Mouse (Mus musculus) cerebellum, postnatal 4 days (tissue): Measurements from ENCODE around the gene Slc39a10.

ENCODE experiments used
- DNase-seq, 2 experiments: peaks; one replicate each; pipeline ENCODE4 v3.0.0; 2022; ENCODE audit warnings: low spot score in 2 of 2, mixed read lengths in 1 of 2

Gene Slc39a10

DNA sequence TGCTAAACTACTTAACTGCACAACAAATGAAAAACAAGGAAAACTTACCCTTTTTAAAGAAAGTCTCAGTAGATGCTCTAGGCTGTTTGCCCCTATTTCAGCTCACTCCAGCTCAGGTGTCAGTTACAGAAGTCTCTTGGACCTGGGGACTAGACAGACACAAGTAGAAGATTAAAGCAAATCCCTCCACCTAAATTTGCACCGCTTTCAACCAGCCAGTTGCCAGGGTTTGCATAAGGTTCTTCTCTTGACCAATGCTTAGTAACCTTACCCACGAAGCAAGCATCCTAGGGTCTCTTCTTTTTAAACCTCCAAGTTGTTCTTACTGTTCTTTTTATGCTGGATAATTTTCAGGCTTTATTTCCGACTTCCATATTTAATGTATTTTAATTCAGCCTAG, at the start of gene Slc39a10:
Slc39a10 (minus strand) TSS at position 101 of the 400 bp plus-strand sequence.
- no peak for DNase-seq

- DNase-seq, result no peak
These were observed 46.6 kb upstream of the Slc39a10 start for GRCm38 (mm10) chr1:46939295-46939694.

GRCm38 (mm10) chr1:46937641-46938040, 45.0 kb upstream of the Slc39a10 start:
- DNase-seq, result no peak

DNA sequence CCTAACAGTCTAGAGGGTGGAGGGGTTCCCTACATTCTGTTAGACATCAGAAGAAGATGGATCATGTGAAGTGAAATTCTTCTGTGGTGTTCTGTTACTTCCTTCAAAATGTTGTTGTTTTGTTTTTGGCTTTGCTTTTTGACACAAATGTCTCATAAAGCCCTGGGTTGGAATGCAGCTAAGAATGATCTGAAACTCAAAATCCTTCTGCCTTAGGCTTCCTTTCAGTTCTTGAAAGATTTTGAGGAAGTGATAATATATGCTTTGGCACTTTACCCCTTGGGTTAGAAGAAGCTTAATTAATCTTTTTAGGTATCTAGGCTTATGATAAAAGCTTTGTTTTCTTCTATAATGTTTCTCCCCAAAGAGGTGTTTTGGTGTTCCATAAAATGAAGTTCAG, 34.5 kb upstream of the Slc39a10 start:
- no peak for DNase-seq

DNA sequence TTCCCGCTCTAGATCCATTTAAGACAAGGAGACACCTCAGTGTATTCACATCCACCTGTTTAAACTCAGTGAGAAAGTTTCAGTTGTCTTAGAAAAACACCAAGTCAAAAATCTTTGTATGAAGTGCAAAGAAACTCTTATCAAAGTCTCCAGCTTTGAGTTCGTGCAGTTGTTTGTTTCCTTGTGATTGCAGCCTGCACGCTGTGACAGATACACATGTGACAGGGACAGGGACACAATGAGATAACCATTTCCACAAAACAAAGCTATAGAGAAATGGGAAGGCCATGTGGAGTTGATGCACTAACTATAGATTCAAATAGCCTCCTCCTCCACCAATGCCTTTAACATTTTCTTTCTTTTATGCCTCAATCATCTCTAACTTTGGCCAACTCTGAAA, 33.6 kb upstream of the Slc39a10 start:
- DNase-seq, result no peak

GRCm38 (mm10) chr1:46924992-46925391, 32.3 kb upstream of the Slc39a10 start:
- DNase-seq, result no peak

GRCm38 (mm10) chr1:46922904-46923303, 30.3 kb upstream of the Slc39a10 start:
- DNase-seq, result no peak

DNA sequence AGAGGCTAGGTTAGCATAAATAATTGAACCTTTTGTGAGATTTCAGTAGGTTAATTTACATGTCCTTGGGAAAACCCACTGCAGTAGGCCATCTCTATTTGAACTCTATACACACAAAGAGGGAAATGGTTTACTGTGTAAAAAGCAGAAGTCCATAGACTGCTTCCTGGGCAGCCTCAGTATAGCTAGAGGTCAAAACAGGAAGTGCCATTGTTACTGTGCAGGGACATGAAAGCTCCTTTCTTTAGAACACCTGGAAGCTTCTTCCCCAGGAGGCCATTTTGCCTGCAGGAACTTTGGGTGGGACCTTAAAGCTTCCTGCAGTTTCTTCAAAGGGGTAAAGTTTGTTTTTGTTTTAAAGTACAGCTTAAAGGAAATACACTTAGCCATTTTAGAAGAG, 29.0 kb upstream of the Slc39a10 start:
- no peak for DNase-seq

- no peak for DNase-seq
These were observed 23.6 kb upstream of the Slc39a10 start for GRCm38 (mm10) chr1:46916237-46916636.

GRCm38 (mm10) chr1:46914349-46914748, 21.7 kb upstream of the Slc39a10 start:
- no peak for DNase-seq

GRCm38 (mm10) chr1:46912506-46913156, 20.0 kb upstream of the Slc39a10 start:
- DNase-seq, result no peak

DNA sequence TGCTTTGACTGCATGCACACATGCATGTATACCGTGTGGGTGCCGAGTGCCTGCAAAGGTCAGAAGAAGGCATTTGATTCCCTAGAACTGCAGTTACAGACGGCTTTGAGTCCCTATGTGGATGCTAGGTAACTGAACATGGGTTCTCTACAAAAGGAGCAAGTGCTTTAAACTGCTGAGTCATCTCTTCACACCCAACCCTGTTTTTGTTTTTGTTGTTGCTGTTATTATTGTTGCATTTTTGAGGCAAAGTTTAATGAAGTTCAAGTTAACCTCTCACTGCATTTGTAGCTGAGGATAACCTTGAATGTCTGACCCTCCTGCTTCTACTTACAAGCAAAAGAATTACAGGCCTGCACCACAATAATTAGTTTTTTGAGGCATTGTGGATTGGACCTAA, 17.5 kb upstream of the Slc39a10 start:
- DNase-seq, result no peak

- DNase-seq, result no peak
These were observed 13.1 kb upstream of the Slc39a10 start for GRCm38 (mm10) chr1:46905706-46906105.

DNA sequence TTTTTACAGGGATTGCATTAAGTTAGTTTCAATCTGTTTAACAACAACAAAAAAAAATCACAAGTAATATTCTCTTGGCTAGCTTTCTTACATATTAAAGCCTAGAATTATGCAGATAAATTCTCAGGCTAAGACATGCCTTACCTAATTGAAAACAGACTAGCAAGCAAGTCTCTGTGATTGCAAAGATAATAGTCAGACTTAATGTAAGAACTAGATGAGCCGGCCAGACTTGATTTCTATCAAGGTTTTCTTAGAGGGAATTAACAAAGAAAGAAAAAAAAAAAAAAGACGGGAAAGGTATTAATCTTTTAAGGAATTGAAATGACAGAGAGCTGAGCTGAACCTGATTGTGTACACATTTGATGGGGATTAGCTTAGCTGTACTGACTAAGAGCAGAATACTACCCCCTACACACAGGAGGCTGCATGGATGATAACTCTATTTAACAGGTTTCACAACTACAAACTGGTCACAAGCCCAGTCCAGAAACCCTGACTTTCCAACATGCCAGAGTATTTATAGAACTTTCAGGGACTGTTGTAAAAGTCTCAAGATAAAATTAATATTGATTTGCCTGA, 9.5 kb upstream of the Slc39a10 start:
- no peak for DNase-seq

DNA sequence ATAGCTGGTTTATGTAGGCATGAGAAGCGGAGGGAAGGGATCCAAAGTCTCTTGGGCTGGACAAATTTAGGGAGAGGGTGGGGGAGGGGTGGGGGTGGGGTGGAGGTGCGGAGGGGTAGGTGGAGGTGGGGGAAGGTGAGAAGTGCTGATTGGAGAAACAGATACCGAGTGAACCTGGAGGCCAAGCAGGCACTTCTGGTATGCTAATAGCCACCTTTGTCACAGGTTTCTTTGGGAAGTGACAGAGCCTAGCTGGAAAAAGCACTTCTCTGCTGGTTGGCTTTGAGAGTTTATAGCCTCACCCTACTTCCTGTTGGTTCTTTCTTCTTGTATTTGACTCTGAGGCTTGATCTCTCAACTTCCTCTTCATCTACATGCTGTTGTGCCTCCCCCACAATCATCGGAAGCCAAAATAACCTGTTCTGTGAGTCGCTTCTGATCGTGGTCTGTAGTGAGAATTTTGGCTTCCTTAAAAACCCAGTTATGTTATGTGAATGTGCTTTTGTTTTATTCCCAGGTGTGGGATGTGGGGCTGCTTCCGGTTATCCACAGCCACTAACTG, 1.7 kb upstream of the Slc39a10 start:
- DNase-seq, result no peak

GRCm38 (mm10) chr1:46888726-46889125, 3.9 kb downstream of the Slc39a10 start:
- DNase-seq, result no peak

DNA sequence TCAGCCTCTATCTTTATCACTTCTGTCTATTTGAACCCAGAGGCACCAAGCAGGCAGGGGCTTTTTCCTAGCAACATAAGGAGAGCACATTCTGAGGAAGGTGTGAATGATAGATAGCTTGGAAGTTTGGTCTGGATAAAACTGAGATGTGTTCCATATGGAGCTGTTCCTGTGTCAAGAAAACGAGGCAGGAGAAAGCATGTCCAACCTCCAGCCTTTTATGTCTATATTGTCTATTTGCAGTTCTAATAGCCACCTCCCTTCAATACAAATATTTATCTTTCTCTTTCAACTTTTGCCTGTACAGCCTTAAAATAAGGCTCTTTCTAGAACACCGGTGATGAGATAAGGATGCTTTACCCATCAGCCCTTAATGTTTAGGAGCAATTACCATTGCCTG, 4.3 kb downstream of the Slc39a10 start:
- no peak for DNase-seq

DNA sequence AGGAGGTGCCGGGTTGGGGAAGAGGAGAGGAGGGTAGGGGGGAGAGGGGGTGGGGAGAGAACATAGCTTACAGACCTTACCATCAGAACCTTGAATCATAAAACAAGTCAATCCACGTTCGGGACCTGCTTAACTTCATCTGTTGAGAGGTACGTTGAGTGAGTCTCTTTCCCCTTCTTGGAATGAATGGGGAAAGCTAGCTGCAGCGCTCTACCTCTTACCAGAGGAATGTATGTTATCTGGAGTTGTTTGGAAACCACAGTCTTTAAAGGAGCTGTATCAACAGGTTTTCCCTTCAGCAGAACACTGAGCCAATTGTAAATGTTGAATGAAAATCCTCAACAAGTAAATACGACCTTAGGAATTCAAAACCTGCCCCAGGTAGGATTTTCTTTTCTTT, 4.7 kb downstream of the Slc39a10 start:
- no peak for DNase-seq

- no peak for DNase-seq
These were observed 6.6 kb downstream of the Slc39a10 start for GRCm38 (mm10) chr1:46886091-46886490.

- DNase-seq, result no peak
These were observed 7.4 kb downstream of the Slc39a10 start for GRCm38 (mm10) chr1:46885231-46885630.

GRCm38 (mm10) chr1:46879951-46880350, 12.7 kb downstream of the Slc39a10 start:
- no peak for DNase-seq

GRCm38 (mm10) chr1:46873770-46874169, 18.9 kb downstream of the Slc39a10 start:
- no peak for DNase-seq

GRCm38 (mm10) chr1:46869788-46870187, 22.9 kb downstream of the Slc39a10 start:
- no peak for DNase-seq
